Mouse (Mus musculus) embryonic facial prominence, embryonic 14.5 days (tissue): Measurements from ENCODE around the gene Ccdc144b. TPM values are rescaled to one million over a fixed set of nuclear protein-coding genes. Genes with fewer than 3 reads are reported as not detected.

Experiments
- ATAC-seq: fragments of 200-750 bp; cut with Nextera tagmentation; 2 replicates; pipeline ENCODE4 v1.8.0; 2017; ENCODE audit warnings: low read depth, moderate number of reproducible peaks, moderate TSS enrichment
- DNase-seq: peaks from one replicate; pipeline ENCODE4 v3.0.0-alpha.2; 2015; ENCODE audit warnings: low spot score
- H3K27ac ChIP-seq: fragments of 300-500 bp; sonication (generic); replicated peaks from 2 replicates; pipeline ENCODE4 v1.5.1; 2014; ENCODE audit warnings: low read depth, mild to moderate bottlenecking, low read length, moderate library complexity
- H3K27me3 ChIP-seq: fragments of 300-500 bp; sonication (generic); replicated peaks from 2 replicates; pipeline ENCODE4 v1.6.1; 2014; ENCODE audit warnings: low read length; ENCODE audit not compliant: control insufficient read depth, insufficient read depth
- H3K36me3 ChIP-seq: fragments of 300-500 bp; sonication (generic); 2 replicates; pipeline ENCODE4 v1.6.1; 2014; ENCODE audit warnings: low read length, mixed read lengths; ENCODE audit not compliant: control insufficient read depth, insufficient read depth
- H3K4me1 ChIP-seq: fragments of 300-500 bp; sonication (generic); 2 replicates; pipeline ENCODE4 v1.6.1; 2014; ENCODE audit warnings: antibody characterized with exemption, low read length; ENCODE audit not compliant: control insufficient read depth, insufficient read depth
- H3K4me2 ChIP-seq: fragments of 300-500 bp; sonication (generic); 2 replicates; pipeline ENCODE4 v1.6.1; 2014; ENCODE audit warnings: low read depth, mild to moderate bottlenecking, low read length, moderate library complexity, mixed read lengths
- H3K4me3 ChIP-seq: fragments of 300-500 bp; sonication (generic); 2 replicates; pipeline ENCODE4 v1.5.1; 2014; ENCODE audit warnings: low read depth, mild to moderate bottlenecking, low read length
- H3K9ac ChIP-seq: fragments of 300-500 bp; sonication (generic); 2 replicates; pipeline ENCODE4 v1.6.1; 2014; ENCODE audit warnings: low read depth, mild to moderate bottlenecking, low read length, moderate library complexity, mixed read lengths
- H3K9me3 ChIP-seq: fragments of 300-500 bp; sonication (generic); 2 replicates; pipeline ENCODE4 v1.6.1; 2016; ENCODE audit warnings: low read length; ENCODE audit not compliant: control insufficient read depth
- WGBS: fragments of 180-500 bp; shearing (Covaris S2); extraction: QIAGEN DNeasy Blood & Tissue Kit; methylation state at CpG from one replicate; pipeline ENCODE4 v1.1.7; 2014; 5-methylcytosine and 5-hydroxymethylcytosine counted together
- polyA plus RNA-seq: library from polyadenylated mRNA; unstranded; fragments of >200 nt; fragmentation: Nextera tagmentation; extraction: Ambion mirVana; gene quantifications from 2 replicates; pipeline ENCODE4 v1.2.1, GENCODE M21; 2014

The Ccdc144b gene
- polyA plus RNA-seq, 1 experiment from 2014 or later: not detected

- DNase-seq (no peak), ATAC-seq (no peak)
- WGBS: 92% methylated on average over 5 of the region's 5 CpGs
- no peak overlapping the region for H3K27ac ChIP-seq
- H3K9ac ChIP-seq: no peak overlapping the region
- no peak overlapping the region for H3K4me2 ChIP-seq
- no peaks in the 10 kb centered on the region for H3K4me1 ChIP-seq
- H3K4me3 ChIP-seq: no peak overlapping the region
- H3K9me3 ChIP-seq: no peaks in the 10 kb centered on the region
- peaks cover 48% of the 10 kb centered on the region for H3K36me3 ChIP-seq
- no peaks in the 10 kb centered on the region for H3K27me3 ChIP-seq
Observed at GRCm38 (mm10) chr3:35962967-35963366, 90.4 kb downstream of the Ccdc144b start.

Other genes with a start within 250 kb of the Ccdc144b start
- gene Dcun1d1, start 116.1 kb downstream of the Ccdc144b start, polyA plus RNA-seq: 84.4 and 89.6 TPM in 2 replicates
- 25.0 and 25.3 TPM in 2 replicates for gene Mccc1, start 52.9 kb downstream of the Ccdc144b start, polyA plus RNA-seq
- 85.2 and 86.0 TPM in 2 replicates for gene Acad9, start 12.4 kb upstream of the Ccdc144b start, polyA plus RNA-seq
- 7.1 and 8.4 TPM in 2 replicates for gene D3Ertd254e, start 97.5 kb upstream of the Ccdc144b start, polyA plus RNA-seq
- 0.35 and 0.72 TPM in 2 replicates for gene Qrfpr, start 168.8 kb upstream of the Ccdc144b start, polyA plus RNA-seq